Mouse (Mus musculus) testis, adult 2 months (tissue): ENCODE measurements around the gene Exoc2. TPM values are rescaled to one million over a fixed set of nuclear protein-coding genes. Genes with fewer than 3 reads are reported as not detected.

Experiments
- H3K27ac ChIP-seq: fragments of 200-500 bp; 2 replicates; pipeline ENCODE4 v1.5.1; 2012; ENCODE audit warnings: low read depth, low read length; ENCODE audit not compliant: control insufficient read depth, insufficient read depth
- H3K27me3 ChIP-seq: fragments of 200-500 bp; 2 replicates; pipeline ENCODE4 v1.6.1; 2012; ENCODE audit warnings: mild to moderate bottlenecking, low read length, moderate library complexity; ENCODE audit not compliant: control insufficient read depth, insufficient read depth
- H3K36me3 ChIP-seq: fragments of 200-500 bp; 2 replicates; pipeline ENCODE4 v1.6.1; 2012; ENCODE audit warnings: mild to moderate bottlenecking, low read length; ENCODE audit not compliant: control insufficient read depth, insufficient read depth
- H3K4me1 ChIP-seq: fragments of 200-500 bp; 2 replicates; pipeline ENCODE4 v1.6.1; 2012; ENCODE audit warnings: low read length; ENCODE audit not compliant: control insufficient read depth, insufficient read depth
- H3K4me3 ChIP-seq: fragments of 200-500 bp; 2 replicates; pipeline ENCODE4 v1.5.1; 2012; ENCODE audit warnings: low read depth, mild to moderate bottlenecking, low read length, moderate library complexity, mixed read lengths; ENCODE audit not compliant: control insufficient read depth
- CTCF ChIP-seq: fragments of 200-500 bp; IDR thresholded peaks from 2 replicates; pipeline ENCODE4 v1.5.1; 2012; ENCODE audit warnings: low read depth, mild to moderate bottlenecking, inconsistent platforms, low read length, moderate library complexity; ENCODE audit not compliant: control insufficient read depth, insufficient read depth, insufficient replicate concordance
- POLR2A ChIP-seq: fragments of 200-500 bp; IDR thresholded peaks from 2 replicates; pipeline ENCODE4 v1.6.1; 2012; ENCODE audit warnings: low read depth, mild to moderate bottlenecking, inconsistent platforms, low read length, moderate library complexity; ENCODE audit not compliant: control insufficient read depth
- polyA plus RNA-seq: library from polyadenylated mRNA; depleted of rRNA; stranded (reverse); fragments of >200 nt; gene quantifications from 2 replicates; pipeline ENCODE4 v1.2.3, GENCODE M21; 2012

Gene Exoc2
- polyA plus RNA-seq, 1 experiment: 10.7 TPM

- TF ChIP-seq POLR2A (no peak), CTCF (no peak)
- Histone ChIP-seq H3K4me1 (no peaks in the 10 kb centered on the region), H3K27ac (no peak overlapping the region), H3K4me3 (no peak overlapping the region), H3K36me3 (no peaks in the 10 kb centered on the region), H3K27me3 (no peaks in the 10 kb centered on the region)
Observed at GRCm38 (mm10) chr13:30892315-30892714, 81.6 kb downstream of the Exoc2 start.

- Histone ChIP-seq H3K27ac (no peak overlapping the region), H3K36me3 (no peaks in the 10 kb centered on the region), H3K4me1 (no peaks in the 10 kb centered on the region), H3K27me3 (no peaks in the 10 kb centered on the region), H3K4me3 (no peak overlapping the region)
- no peak for TF ChIP-seq POLR2A
Observed at GRCm38 (mm10) chr13:30891223-30891622, 82.7 kb downstream of the Exoc2 start.

- no peak overlapping the region for H3K27ac ChIP-seq
- no peak overlapping the region for H3K4me3 ChIP-seq
- no peaks in the 10 kb centered on the region for H3K27me3 ChIP-seq
- TF ChIP-seq POLR2A (no peak), CTCF (peak; percentile 78; the same call in 1 of the 2 replicates)
- no peaks in the 10 kb centered on the region for H3K4me1 ChIP-seq
- H3K36me3 ChIP-seq: no peaks in the 10 kb centered on the region; the same call in 1 of the 2 replicates
Observed at GRCm38 (mm10) chr13:30888480-30888879, 85.4 kb downstream of the Exoc2 start.

- Histone ChIP-seq H3K27me3 (no peaks in the 10 kb centered on the region), H3K27ac (no peak overlapping the region), H3K4me1 (no peaks in the 10 kb centered on the region), H3K36me3 (peaks cover 2% of the 10 kb centered on the region; the same call in 1 of the 2 replicates), H3K4me3 (no peak overlapping the region)
- no peak for TF ChIP-seq CTCF
- TF ChIP-seq POLR2A: no peak
Observed at GRCm38 (mm10) chr13:30880310-30880709, 93.6 kb downstream of the Exoc2 start.

GRCm38 (mm10) chr13:30879871-30880270 is 94.0 kb downstream of the Exoc2 start:
- no peak for TF ChIP-seq CTCF
- TF ChIP-seq POLR2A: no peak
- Histone ChIP-seq H3K27me3 (no peaks in the 10 kb centered on the region), H3K4me3 (no peak overlapping the region), H3K27ac (no peak overlapping the region), H3K36me3 (peaks cover 2% of the 10 kb centered on the region; the same call in 1 of the 2 replicates), H3K4me1 (no peaks in the 10 kb centered on the region)

- Histone ChIP-seq H3K27ac (no peak overlapping the region), H3K36me3 (peaks cover 2% of the 10 kb centered on the region; the same call in 1 of the 2 replicates), H3K4me1 (no peaks in the 10 kb centered on the region), H3K27me3 (no peaks in the 10 kb centered on the region), H3K4me3 (no peak overlapping the region)
- TF ChIP-seq POLR2A: no peak
Observed at GRCm38 (mm10) chr13:30875825-30876224, 98.1 kb downstream of the Exoc2 start.

- Histone ChIP-seq H3K36me3 (peaks cover 2% of the 10 kb centered on the region; the same call in 1 of the 2 replicates), H3K27me3 (no peaks in the 10 kb centered on the region), H3K4me3 (no peak overlapping the region), H3K27ac (no peak overlapping the region), H3K4me1 (no peaks in the 10 kb centered on the region)
- TF ChIP-seq CTCF (no peak), POLR2A (no peak)
Observed at GRCm38 (mm10) chr13:30873472-30873871, 100.4 kb downstream of the Exoc2 start.

GRCm38 (mm10) chr13:30865486-30865885 is 108.4 kb downstream of the Exoc2 start:
- no peaks in the 10 kb centered on the region for H3K27me3 ChIP-seq
- H3K36me3 ChIP-seq: no peaks in the 10 kb centered on the region; the same call in 1 of the 2 replicates

More at GRCm38 (mm10) chr13:30865486-30865885, 108.4 kb downstream of the Exoc2 start:
- TF ChIP-seq CTCF (no peak), POLR2A (no peak)
- no peak overlapping the region for H3K4me3 ChIP-seq
- H3K4me1 ChIP-seq: no peaks in the 10 kb centered on the region
- no peak overlapping the region for H3K27ac ChIP-seq
